Mouse (Mus musculus) E14TG2a.4 (cell line): ENCODE measurements around the gene Paxip1.

Experiments used
- CTCF ChIP-seq: conservative IDR thresholded peaks from 2 replicates; pipeline ENCODE4 v1.5.1; 2014; ENCODE audit warnings: low read length
- NANOG ChIP-seq: IDR thresholded peaks from 2 replicates; pipeline ENCODE4 v1.6.1; 2014; ENCODE audit warnings: borderline replicate concordance, low read length, mixed read lengths
- POU5F1 ChIP-seq: IDR thresholded peaks from 2 replicates; pipeline ENCODE4 v1.6.1; 2014; ENCODE audit warnings: low read length, borderline replicate concordance

GRCm38 (mm10) chr5:27702482-27702881, 89.0 kb downstream of the Paxip1 start:
- TF ChIP-seq CTCF (no peak), NANOG (no peak), POU5F1 (no peak)
